Comparison of ENCODE assay signal across 8 mouse cellular contexts in genomic region chr12:113795876-113796275, GRCm38 (mm10).
DNase-seq lines count a peak whose midpoint lies in the region; TF ChIP-seq lines count a peak whose summit lies in the region.
"Not testable (repeated sequence)": the region's sequence is repeated elsewhere in the genome, so short reads cannot be mapped to it uniquely, and the experiment has no call there.

No protein-coding gene starts in this region.

- H3K27ac ChIP-seq in gastrocnemius, adult 2 months; liver, adult 2 months (replicated peaks; ENCODE audit: insufficient read depth, low read depth, low read length): not testable (repeated sequence)

- H3K9ac ChIP-seq in liver, adult 2 months (ENCODE audit: low read depth, low read length): not testable (repeated sequence)

- H3K79me2 ChIP-seq in liver, adult 2 months (ENCODE audit: control insufficient read depth, insufficient read depth, low read length): not testable (repeated sequence)

- not testable (repeated sequence) for H3K27me3 ChIP-seq in liver, adult 2 months (ENCODE audit: control insufficient read depth, insufficient read depth, low read length)

- not testable (repeated sequence) for H3K4me3 ChIP-seq in gastrocnemius, adult 2 months; liver, adult 2 months (ENCODE audit: insufficient read depth, low read depth, low read length)

- DNase-seq in B cell, adult 2 months: peak; percentile 1 to 6
- peak; percentile 63 for DNase-seq in ZHBTc4 (ENCODE audit: low read depth, low spot score)
- peak; percentile 15 for DNase-seq in c-Kit-positive CD71-positive TER-119-positive erythroid progenitor cells, embryonic 14.5 days (ENCODE audit: low spot score)
- not testable (repeated sequence) for DNase-seq in gastrocnemius, adult 2 months
- peak; percentile 8 for DNase-seq in kidney, adult 9 months
- peak; percentile 9 for DNase-seq in liver, adult 2 months (ENCODE audit: extremely low read depth, low read depth, low spot score)
- DNase-seq in retina, adult 2 months (ENCODE audit: low read depth, low spot score): peak; percentile 0
- DNase-seq in thymus, postnatal 0 days (ENCODE audit: low spot score): peak; percentile 2

- 0% methylated on average over 1 of the region's 1 CpGs for WGBS in liver, adult 2 months

- not testable (repeated sequence) for TF ChIP-seq POLR2A in liver, adult 2 months (IDR thresholded peaks at IDR 0.05; ENCODE audit: extremely low read depth, insufficient read depth, low read length)

- not testable (repeated sequence) for H3K4me1 ChIP-seq in liver, adult 2 months (ENCODE audit: control insufficient read depth, insufficient read depth, low read length)

- peak; percentile 17; the same call in 1 of the 2 replicates for TF ChIP-seq CTCF in gastrocnemius, adult 2 months (IDR thresholded peaks at IDR 0.05)
- peak; percentile 49; the same call in 1 of the 2 replicates for TF ChIP-seq CTCF in liver, adult 2 months (IDR thresholded peaks at IDR 0.05; ENCODE audit: low read depth, low read length)

- intact Hi-C loops in gastrocnemius, adult 2 months (cut with DNase I): not testable (repeated sequence)

- H3K36me3 ChIP-seq in liver, adult 2 months (ENCODE audit: control insufficient read depth, insufficient read depth, low read length): not testable (repeated sequence)
